Mouse (Mus musculus): ENCODE measurements around the gene Crabp2. TPM values are rescaled to one million over a fixed set of nuclear protein-coding genes. Genes with fewer than 3 reads are reported as not detected.
A peak's percentile ranks its signal among the peaks of the same experiment; 100 is the strongest.
"Not testable (repeated sequence)": the region's sequence is repeated elsewhere in the genome, so short reads cannot be mapped to it uniquely, and the experiment has no call there.

The Crabp2 gene
- polyA plus RNA-seq (2012; ENCODE audit: insufficient read depth, insufficient read length, missing spikeins), result not detected in 2 replicates

GRCm38 (mm10) chr3:87948378-87949265, at the start of gene Crabp2:
TSS of gene Crabp2 (plus strand) at chr3:87948666.
- H3K4me3 ChIP-seq (ENCODE audit: insufficient read depth, low read length), result no peak within 1 kb of the TSS; the same call in 1 of the 2 replicates
- peaks cover 6% of the 10 kb centered on the region; the same call in 1 of the 2 replicates for H3K4me1 ChIP-seq (ENCODE audit: control insufficient read depth, insufficient read depth, low read length)
- H3K27ac ChIP-seq (ENCODE audit: insufficient read depth, low read depth, low read length), result no peak within 1 kb of the TSS
- TF ChIP-seq CTCF (IDR thresholded peaks at IDR 0.05; ENCODE audit: low read depth, low read length), result no peak
- no peak for TF ChIP-seq POLR2A (IDR thresholded peaks at IDR 0.05; ENCODE audit: borderline replicate concordance, low read depth, low read length)

- Histone ChIP-seq H3K4me3 (ENCODE audit: insufficient read depth, low read length) (no peak overlapping the region), H3K4me1 (ENCODE audit: control insufficient read depth, insufficient read depth, low read length) (peaks cover 9% of the 10 kb centered on the region), H3K27ac (ENCODE audit: insufficient read depth, low read depth, low read length) (no peak overlapping the region)
- TF ChIP-seq POLR2A (IDR thresholded peaks at IDR 0.05; ENCODE audit: borderline replicate concordance, low read depth, low read length) (no peak), CTCF (IDR thresholded peaks at IDR 0.05; ENCODE audit: low read depth, low read length) (no peak)
Measured at GRCm38 (mm10) chr3:87899266-87899665, 49.2 kb upstream of the Crabp2 start.

- TF ChIP-seq CTCF (IDR thresholded peaks at IDR 0.05; ENCODE audit: low read depth, low read length) (no peak), POLR2A (IDR thresholded peaks at IDR 0.05; ENCODE audit: borderline replicate concordance, low read depth, low read length) (no peak)
- Histone ChIP-seq H3K4me1 (ENCODE audit: control insufficient read depth, insufficient read depth, low read length) (peaks cover 9% of the 10 kb centered on the region), H3K4me3 (ENCODE audit: insufficient read depth, low read length) (no peak overlapping the region), H3K27ac (ENCODE audit: insufficient read depth, low read depth, low read length) (no peak overlapping the region)
Measured at GRCm38 (mm10) chr3:87899776-87900175, 48.7 kb upstream of the Crabp2 start.

GRCm38 (mm10) chr3:87901036-87901624, 47.3 kb upstream of the Crabp2 start:
- no peak overlapping the region for H3K4me3 ChIP-seq (ENCODE audit: insufficient read depth, low read length)
- no peak for TF ChIP-seq CTCF (IDR thresholded peaks at IDR 0.05; ENCODE audit: low read depth, low read length)
- TF ChIP-seq POLR2A (IDR thresholded peaks at IDR 0.05; ENCODE audit: borderline replicate concordance, low read depth, low read length), result no peak
- no peak overlapping the region for H3K27ac ChIP-seq (ENCODE audit: insufficient read depth, low read depth, low read length)
- peaks cover 9% of the 10 kb centered on the region for H3K4me1 ChIP-seq (ENCODE audit: control insufficient read depth, insufficient read depth, low read length)

GRCm38 (mm10) chr3:87901959-87902358, 46.5 kb upstream of the Crabp2 start:
- H3K4me1 ChIP-seq (ENCODE audit: control insufficient read depth, insufficient read depth, low read length); H3K4me3 ChIP-seq (ENCODE audit: insufficient read depth, low read length); H3K27ac ChIP-seq (ENCODE audit: insufficient read depth, low read depth, low read length): not testable (repeated sequence)

- Histone ChIP-seq H3K4me1 (ENCODE audit: control insufficient read depth, insufficient read depth, low read length) (peaks cover 14% of the 10 kb centered on the region), H3K27ac (ENCODE audit: insufficient read depth, low read depth, low read length) (no peak overlapping the region), H3K4me3 (ENCODE audit: insufficient read depth, low read length) (no peak overlapping the region)
- TF ChIP-seq POLR2A (IDR thresholded peaks at IDR 0.05; ENCODE audit: borderline replicate concordance, low read depth, low read length), result no peak
- no peak for TF ChIP-seq CTCF (IDR thresholded peaks at IDR 0.05; ENCODE audit: low read depth, low read length)
Measured at GRCm38 (mm10) chr3:87903821-87904220, 44.6 kb upstream of the Crabp2 start.

GRCm38 (mm10) chr3:87905880-87906485, 42.5 kb upstream of the Crabp2 start, which contains the start of gene Hdgf:
TSS of gene Hdgf (plus strand) at chr3:87906321.
- TF ChIP-seq CTCF (IDR thresholded peaks at IDR 0.05; ENCODE audit: low read depth, low read length) (no peak), POLR2A (IDR thresholded peaks at IDR 0.05; ENCODE audit: borderline replicate concordance, low read depth, low read length) (no peak)
- H3K4me1 ChIP-seq (ENCODE audit: control insufficient read depth, insufficient read depth, low read length), result peaks cover 29% of the 10 kb centered on the region
- peak within 1 kb of the TSS; percentile 65 for H3K27ac ChIP-seq (ENCODE audit: insufficient read depth, low read depth, low read length)

GRCm38 (mm10) chr3:87906601-87906980, 41.9 kb upstream of the Crabp2 start:
- TF ChIP-seq CTCF (IDR thresholded peaks at IDR 0.05; ENCODE audit: low read depth, low read length) (no peak), POLR2A (IDR thresholded peaks at IDR 0.05; ENCODE audit: borderline replicate concordance, low read depth, low read length) (no peak)
- Histone ChIP-seq H3K4me3 (ENCODE audit: insufficient read depth, low read length) (peak overlapping the region; percentile 89), H3K27ac (ENCODE audit: insufficient read depth, low read depth, low read length) (peak overlapping the region; percentile 65), H3K4me1 (ENCODE audit: control insufficient read depth, insufficient read depth, low read length) (peaks cover 29% of the 10 kb centered on the region)

More at GRCm38 (mm10) chr3:87905880-87906485, 42.5 kb upstream of the Crabp2 start, which contains the start of gene Hdgf:
- H3K4me3 ChIP-seq (ENCODE audit: insufficient read depth, low read length), result peak within 1 kb of the TSS; percentile 89

GRCm38 (mm10) chr3:87906981-87907857, 41.2 kb upstream of the Crabp2 start:
- Histone ChIP-seq H3K4me1 (ENCODE audit: control insufficient read depth, insufficient read depth, low read length) (peaks cover 30% of the 10 kb centered on the region), H3K4me3 (ENCODE audit: insufficient read depth, low read length) (peak overlapping the region; percentile 89), H3K27ac (ENCODE audit: insufficient read depth, low read depth, low read length) (peak overlapping the region; percentile 65)
- no peak for TF ChIP-seq POLR2A (IDR thresholded peaks at IDR 0.05; ENCODE audit: borderline replicate concordance, low read depth, low read length)
- TF ChIP-seq CTCF (IDR thresholded peaks at IDR 0.05; ENCODE audit: low read depth, low read length), result no peak

Data from bone marrow macrophage, adult 2 months (primary cell).